Mouse (Mus musculus) liver, embryonic 12.5 days (tissue): ENCODE data around the gene Rnf145. TPM values are rescaled to one million over a fixed set of nuclear protein-coding genes. Genes with fewer than 3 reads are reported as not detected.

Source experiments
- ATAC-seq: fragments of 200-750 bp; cut with Nextera tagmentation; 2 replicates; pipeline ENCODE4 v1.8.0; 2017; ENCODE audit warnings: moderate number of reproducible peaks, mild to moderate bottlenecking, moderate library complexity
- H3K27ac ChIP-seq: fragments of 300-500 bp; sonication (generic); 2 replicates; pipeline ENCODE4 v1.5.1; 2016; ENCODE audit warnings: mild to moderate bottlenecking
- H3K27me3 ChIP-seq: fragments of 300-500 bp; sonication (generic); replicated peaks from 2 replicates; pipeline ENCODE4 v1.6.1; 2016; ENCODE audit warnings: mild to moderate bottlenecking, moderate library complexity
- H3K36me3 ChIP-seq: fragments of 300-500 bp; sonication (generic); 2 replicates; pipeline ENCODE4 v1.6.1; 2016; ENCODE audit warnings: mild to moderate bottlenecking, moderate library complexity
- H3K4me1 ChIP-seq: fragments of 300-500 bp; sonication (generic); 2 replicates; pipeline ENCODE4 v1.6.1; 2016
- H3K4me2 ChIP-seq: fragments of 300-500 bp; sonication (generic); 2 replicates; pipeline ENCODE4 v1.6.1; 2016; ENCODE audit warnings: mild to moderate bottlenecking, moderate library complexity
- H3K4me3 ChIP-seq: fragments of 300-500 bp; sonication (generic); 2 replicates; pipeline ENCODE4 v1.5.1; 2016; ENCODE audit warnings: mild to moderate bottlenecking, moderate library complexity
- H3K9ac ChIP-seq: fragments of 300-500 bp; sonication (generic); 2 replicates; pipeline ENCODE4 v1.6.1; 2016; ENCODE audit warnings: mild to moderate bottlenecking, moderate library complexity
- H3K9me3 ChIP-seq: fragments of 300-500 bp; sonication (generic); replicated peaks from 2 replicates; pipeline ENCODE4 v1.6.1; 2016; ENCODE audit warnings: mild to moderate bottlenecking, moderate library complexity
- WGBS: fragments of 180-500 bp; shearing (Covaris S2); methylation state at CpG from one replicate; pipeline ENCODE4 v1.1.7; 2016; ENCODE audit not compliant: insufficient replicate concordance; 5-methylcytosine and 5-hydroxymethylcytosine counted together
- polyA plus RNA-seq: library from polyadenylated mRNA; unstranded; fragments of >200 nt; fragmentation: Nextera tagmentation; extraction: Ambion mirVana; gene quantifications from 2 replicates; pipeline ENCODE4 v1.2.1, GENCODE M21; 2016

Gene Rnf145
- polyA plus RNA-seq, 1 experiment from 2014 or later, result 64.7 TPM

DNA sequence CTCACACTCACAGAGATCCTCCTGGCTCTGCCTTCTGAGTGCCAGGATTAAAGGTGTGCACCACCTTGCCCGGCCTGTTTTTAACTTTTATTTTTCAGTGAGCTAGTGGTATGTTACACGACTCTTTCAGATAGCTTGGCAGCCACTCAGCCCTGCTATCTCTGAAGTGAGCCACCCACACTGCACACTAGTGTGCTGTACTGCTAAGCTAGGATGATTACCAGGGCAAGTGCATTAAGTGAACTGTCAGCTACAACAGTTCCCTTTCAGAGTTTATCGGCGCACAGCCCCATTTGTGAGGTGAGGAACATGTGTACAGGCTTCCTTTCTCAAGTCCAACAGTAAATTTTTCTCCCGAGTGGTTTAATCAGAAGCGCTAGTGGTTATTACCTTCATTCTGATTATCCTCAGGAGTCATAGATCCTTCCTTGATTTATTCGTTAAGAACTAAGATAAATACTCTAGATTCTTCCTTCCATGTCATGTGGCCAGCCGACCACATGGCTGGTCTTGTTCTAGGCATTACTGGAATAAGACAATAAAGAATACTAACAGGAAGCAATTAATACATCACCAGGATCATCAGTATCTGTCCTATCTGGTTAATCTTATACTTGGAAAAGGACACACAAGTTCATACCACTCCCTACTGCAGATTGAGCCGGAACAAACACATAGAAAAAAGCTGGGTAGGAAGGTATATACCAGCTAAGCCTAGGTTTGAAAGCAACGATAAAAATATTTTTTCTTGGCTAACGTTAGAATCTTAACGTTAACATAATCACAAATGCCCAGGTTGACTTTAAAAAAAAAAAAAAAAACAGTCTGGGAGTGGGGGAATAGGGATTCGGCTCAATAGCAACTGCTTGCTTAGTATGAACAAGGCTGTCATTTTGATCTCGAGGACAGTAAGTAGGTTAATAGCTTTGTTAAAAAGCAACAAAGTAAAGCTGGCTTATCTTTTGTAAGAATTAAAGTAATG lies 6.4 kb upstream of the Rnf145 start:
- H3K27me3 ChIP-seq, result no peaks in the 10 kb centered on the region
- H3K27ac ChIP-seq, result peak overlapping the region; percentile 96
- H3K9me3 ChIP-seq, result no peaks in the 10 kb centered on the region
- 23% methylated on average over 14 of the region's 14 CpGs for WGBS
- H3K4me3 ChIP-seq, result peak overlapping the region; percentile 2; the same call in 1 of the 2 replicates
- H3K9ac ChIP-seq, result peak overlapping the region; percentile 64
- peak; percentile 82 for ATAC-seq
- H3K4me2 ChIP-seq, result peak overlapping the region; percentile 63
- H3K4me1 ChIP-seq, result peaks cover 94% of the 10 kb centered on the region
- no peaks in the 10 kb centered on the region for H3K36me3 ChIP-seq

DNA sequence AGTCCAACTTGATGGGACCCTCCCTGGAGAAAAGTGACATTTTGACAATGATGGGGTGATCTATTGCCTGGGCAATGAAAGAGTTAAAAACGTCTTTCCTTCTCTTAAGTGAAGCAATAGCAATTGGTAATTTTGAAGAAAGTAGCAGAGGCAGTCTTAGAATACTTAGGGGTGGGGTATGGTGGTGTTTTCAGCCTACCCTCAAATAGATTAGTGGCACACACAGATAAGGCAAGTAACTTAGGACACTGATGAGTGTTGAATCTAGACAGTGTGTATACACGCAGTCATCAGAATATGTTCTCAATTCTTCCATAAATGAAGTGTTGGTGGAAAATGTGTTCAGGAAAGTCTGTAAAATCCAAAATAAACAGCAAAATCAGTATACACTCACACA lies 5.7 kb upstream of the Rnf145 start:
- H3K9me3 ChIP-seq, result no peaks in the 10 kb centered on the region
- H3K4me1 ChIP-seq, result peaks cover 94% of the 10 kb centered on the region
- H3K36me3 ChIP-seq, result no peaks in the 10 kb centered on the region
- ATAC-seq, result peak; percentile 73
- H3K4me3 ChIP-seq, result no peak overlapping the region
- no peaks in the 10 kb centered on the region for H3K27me3 ChIP-seq
- H3K4me2 ChIP-seq, result peak overlapping the region; percentile 63
- H3K9ac ChIP-seq, result peak overlapping the region; percentile 64
- H3K27ac ChIP-seq, result peak overlapping the region; percentile 96
- WGBS, result 12% methylated on average over 2 of the region's 2 CpGs

GRCm38 (mm10) chr11:44514666-44515065 lies 4.1 kb upstream of the Rnf145 start:
- 56% methylated on average over 2 of the region's 2 CpGs for WGBS
- no peak overlapping the region; the same call in 1 of the 2 replicates for H3K9ac ChIP-seq

GRCm38 (mm10) chr11:44516362-44516761 lies 2.4 kb upstream of the Rnf145 start:
- 60% methylated on average over 1 of the region's 1 CpGs for WGBS
- H3K36me3 ChIP-seq, result no peaks in the 10 kb centered on the region
- peak overlapping the region; percentile 98 for H3K27ac ChIP-seq
- no peak overlapping the region for H3K9ac ChIP-seq
- H3K4me2 ChIP-seq, result no peak overlapping the region
- no peaks in the 10 kb centered on the region for H3K27me3 ChIP-seq
- peaks cover 72% of the 10 kb centered on the region for H3K4me1 ChIP-seq
- no peaks in the 10 kb centered on the region for H3K9me3 ChIP-seq
- no peak for ATAC-seq
- H3K4me3 ChIP-seq, result no peak overlapping the region

More at GRCm38 (mm10) chr11:44514666-44515065, 4.1 kb upstream of the Rnf145 start:
- Histone ChIP-seq H3K27me3 (no peaks in the 10 kb centered on the region), H3K27ac (peak overlapping the region; percentile 63), H3K4me2 (no peak overlapping the region), H3K9me3 (no peaks in the 10 kb centered on the region), H3K4me1 (peaks cover 85% of the 10 kb centered on the region), H3K4me3 (no peak overlapping the region), H3K36me3 (no peaks in the 10 kb centered on the region)
- ATAC-seq, result no peak

DNA sequence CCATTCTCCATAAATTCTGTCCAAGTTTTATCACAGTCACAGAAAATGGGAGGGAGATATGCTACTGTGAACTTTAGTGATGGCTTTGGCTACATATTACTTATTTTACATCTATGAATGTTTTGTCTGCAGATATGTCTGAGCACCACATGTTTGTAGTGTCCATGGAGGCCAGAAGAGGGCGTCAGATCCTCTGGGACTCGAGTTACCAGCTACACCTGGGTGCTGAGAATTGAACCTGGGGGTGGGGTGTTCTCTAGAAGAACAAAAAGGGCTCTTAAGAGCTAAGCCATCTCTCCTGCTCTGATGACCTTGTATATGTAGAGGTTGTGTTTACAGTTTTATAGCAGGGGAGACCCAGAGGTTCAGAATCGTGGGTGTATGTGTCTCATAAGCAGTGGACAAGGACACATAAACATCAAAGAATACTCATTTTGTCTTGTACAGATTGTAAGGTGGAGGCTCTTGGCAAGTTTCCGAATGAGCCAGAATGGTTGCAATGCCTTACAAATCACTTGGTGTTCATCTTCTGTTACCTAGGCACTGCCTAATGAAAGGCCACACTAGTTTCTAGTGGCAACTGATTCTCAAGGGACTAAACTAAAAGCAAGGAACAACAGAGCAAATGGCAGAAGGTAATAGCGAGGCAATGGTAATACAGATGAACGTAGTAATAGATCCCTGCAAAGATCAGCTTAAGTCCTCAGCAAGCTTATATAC lies 1.0 kb upstream of the Rnf145 start:
- H3K9ac ChIP-seq, result peak overlapping the region; percentile 98
- H3K4me1 ChIP-seq, result peaks cover 72% of the 10 kb centered on the region
- H3K4me2 ChIP-seq, result peak overlapping the region; percentile 93
- 55% methylated on average over 6 of the region's 6 CpGs for WGBS
- no peaks in the 10 kb centered on the region for H3K9me3 ChIP-seq
- no peak for ATAC-seq
- H3K27ac ChIP-seq, result peak overlapping the region; percentile 98
- H3K27me3 ChIP-seq, result no peaks in the 10 kb centered on the region
- peak overlapping the region; percentile 98 for H3K4me3 ChIP-seq
- H3K36me3 ChIP-seq, result peaks cover 6% of the 10 kb centered on the region

DNA sequence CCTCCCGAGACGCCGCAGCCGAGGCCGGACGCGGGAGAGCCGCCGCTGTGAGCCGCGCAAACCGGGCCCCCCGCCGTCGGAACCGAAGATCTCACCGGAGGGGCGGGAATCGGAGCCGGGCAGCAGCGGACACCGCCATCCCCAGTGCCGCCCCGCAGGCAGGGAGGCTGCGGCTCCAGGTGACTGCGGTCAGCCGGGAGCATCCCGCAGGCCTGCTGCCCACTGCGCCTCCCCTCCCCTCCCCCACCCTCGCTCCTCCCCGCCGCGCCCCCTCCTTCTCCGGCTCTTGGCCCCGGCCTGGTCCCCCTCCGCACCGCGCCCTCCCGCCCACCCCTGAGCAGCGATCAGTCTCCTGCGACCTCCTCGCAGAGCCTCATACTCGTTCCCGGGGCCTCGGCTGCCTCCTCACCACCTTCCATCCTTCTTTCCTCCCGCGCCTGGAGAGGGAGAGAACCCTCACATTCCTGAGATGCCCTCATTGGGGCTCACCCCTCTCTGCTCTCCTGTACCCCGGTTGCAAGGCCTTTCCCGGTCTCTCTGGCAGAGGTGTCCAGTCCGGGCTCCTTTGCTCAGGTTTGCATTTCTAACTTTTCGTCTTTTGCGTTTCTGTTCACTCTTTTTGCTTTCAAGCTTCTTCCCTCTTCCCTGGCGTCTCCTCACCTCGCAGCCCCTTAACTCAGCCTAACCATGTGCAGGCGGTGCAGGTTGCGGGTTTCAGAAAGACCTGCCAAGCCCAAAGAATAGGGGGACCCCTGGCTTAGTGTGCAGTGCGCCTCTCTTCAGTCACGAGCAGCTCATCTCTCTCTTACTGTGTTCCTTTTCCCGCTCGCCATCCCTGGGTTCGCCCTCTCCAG lies 559 bp downstream of the Rnf145 start:
- H3K27me3 ChIP-seq, result no peaks in the 10 kb centered on the region
- peak overlapping the region; percentile 98 for H3K4me3 ChIP-seq
- ATAC-seq, result peak; percentile 53
- H3K36me3 ChIP-seq, result peaks cover 20% of the 10 kb centered on the region
- peaks cover 71% of the 10 kb centered on the region for H3K4me1 ChIP-seq
- H3K9ac ChIP-seq, result peak overlapping the region; percentile 98
- WGBS, result under 1% methylated on average over 55 of the region's 61 CpGs
- peak overlapping the region; percentile 98 for H3K27ac ChIP-seq
- no peaks in the 10 kb centered on the region for H3K9me3 ChIP-seq
- H3K4me2 ChIP-seq, result peak overlapping the region; percentile 93

DNA sequence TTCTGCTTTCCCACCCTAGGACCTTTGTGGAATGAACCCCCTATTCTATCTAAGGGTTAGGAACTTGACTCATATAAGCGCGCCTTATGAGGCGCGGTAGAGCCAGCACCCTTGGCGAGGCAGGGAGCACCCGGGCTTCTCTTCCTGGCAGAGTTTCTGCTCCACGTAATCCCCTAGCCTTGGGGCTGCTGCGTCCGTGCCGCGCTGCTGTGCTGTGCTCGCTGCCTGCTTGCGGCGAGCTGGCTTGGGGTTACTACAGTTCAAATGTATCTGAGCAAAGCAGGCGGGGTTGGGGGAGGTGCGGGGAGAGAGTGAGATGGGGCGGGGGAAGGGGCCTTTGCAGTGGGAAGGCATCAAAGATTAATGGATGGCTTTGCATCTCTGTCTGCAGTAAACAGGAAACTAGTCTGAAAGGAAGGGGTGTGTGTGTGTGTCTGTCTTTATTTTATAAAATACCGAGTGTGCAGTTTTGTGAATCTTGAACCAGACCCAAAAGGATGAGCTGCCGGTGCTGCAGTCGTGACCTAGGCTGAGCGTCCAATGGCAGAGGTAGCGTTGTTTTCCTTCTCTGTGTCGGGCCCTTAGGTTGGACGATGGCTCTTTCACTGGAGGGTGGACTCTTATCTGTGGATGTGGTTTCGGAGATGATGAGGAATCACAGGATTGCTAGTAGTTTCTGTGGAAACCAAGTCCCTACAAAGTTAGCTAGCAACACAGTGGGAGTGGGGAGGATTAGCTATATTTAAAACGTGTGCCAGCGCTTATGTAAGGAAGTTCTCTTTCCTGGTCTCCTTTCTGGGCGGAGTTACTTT lies 1.4 kb downstream of the Rnf145 start:
- peak; percentile 85 for ATAC-seq
- no peaks in the 10 kb centered on the region for H3K9me3 ChIP-seq
- peak overlapping the region; percentile 98 for H3K27ac ChIP-seq
- no peaks in the 10 kb centered on the region for H3K27me3 ChIP-seq
- H3K4me2 ChIP-seq, result peak overlapping the region; percentile 93
- WGBS, result under 1% methylated on average over 28 of the region's 28 CpGs
- peaks cover 29% of the 10 kb centered on the region for H3K36me3 ChIP-seq
- peak overlapping the region; percentile 98 for H3K4me3 ChIP-seq
- peaks cover 69% of the 10 kb centered on the region for H3K4me1 ChIP-seq
- H3K9ac ChIP-seq, result peak overlapping the region; percentile 98

DNA sequence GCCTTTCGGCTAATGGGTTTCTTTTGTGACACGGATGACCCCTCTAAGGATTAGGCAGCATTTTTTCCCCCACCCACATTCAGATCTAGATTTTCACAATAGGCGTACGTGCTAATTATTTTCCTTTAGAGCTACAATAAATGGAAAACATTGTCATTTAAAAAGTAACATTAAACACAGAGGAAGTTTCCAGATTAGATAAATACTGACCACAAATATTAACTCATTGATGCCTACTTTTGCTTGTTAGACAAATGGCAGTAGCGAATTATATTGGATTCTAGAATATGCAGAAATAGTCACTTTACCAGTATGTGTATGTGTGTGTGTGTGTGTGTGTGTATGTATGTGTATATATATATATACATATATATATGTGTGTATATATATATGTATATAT lies 3.8 kb downstream of the Rnf145 start:
- peak overlapping the region; percentile 98 for H3K27ac ChIP-seq
- WGBS, result 79% methylated on average over 5 of the region's 5 CpGs

DNA sequence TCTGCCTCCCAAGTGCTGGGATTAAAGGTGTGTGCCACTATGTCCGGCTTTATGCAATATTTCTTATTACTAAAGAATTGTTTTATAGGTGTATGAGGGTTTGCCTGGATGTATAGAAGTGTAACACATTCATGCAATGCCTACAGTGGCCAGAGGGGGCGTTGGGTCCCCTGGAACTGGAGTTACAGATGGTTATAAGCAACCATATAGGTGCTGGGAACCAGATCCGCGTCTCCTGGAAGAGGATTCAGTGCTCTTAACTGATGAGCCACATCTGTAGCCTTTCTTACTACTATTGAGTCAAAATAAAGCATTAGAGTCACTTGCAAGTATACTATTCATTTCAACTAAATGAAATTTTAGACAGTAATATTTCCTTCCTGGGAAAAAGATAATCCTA lies 7.0 kb downstream of the Rnf145 start:
- no peak overlapping the region for H3K27ac ChIP-seq
- 79% methylated on average over 4 of the region's 4 CpGs for WGBS
- H3K4me2 ChIP-seq, result no peak overlapping the region
- no peak for ATAC-seq
- H3K27me3 ChIP-seq, result no peaks in the 10 kb centered on the region
- peaks cover 84% of the 10 kb centered on the region for H3K36me3 ChIP-seq
- peaks cover 88% of the 10 kb centered on the region for H3K4me1 ChIP-seq
- no peaks in the 10 kb centered on the region for H3K9me3 ChIP-seq
- no peak overlapping the region for H3K4me3 ChIP-seq
- no peak overlapping the region for H3K9ac ChIP-seq

More for the DNA sequence above, 3.8 kb downstream of the Rnf145 start:
- peaks cover 66% of the 10 kb centered on the region for H3K4me1 ChIP-seq
- no peak for ATAC-seq
- peak overlapping the region; percentile 98 for H3K4me3 ChIP-seq
- no peaks in the 10 kb centered on the region for H3K27me3 ChIP-seq
- H3K9ac ChIP-seq, result peak overlapping the region; percentile 98
- H3K4me2 ChIP-seq, result peak overlapping the region; percentile 93
- H3K36me3 ChIP-seq, result peaks cover 53% of the 10 kb centered on the region
- no peaks in the 10 kb centered on the region for H3K9me3 ChIP-seq

DNA sequence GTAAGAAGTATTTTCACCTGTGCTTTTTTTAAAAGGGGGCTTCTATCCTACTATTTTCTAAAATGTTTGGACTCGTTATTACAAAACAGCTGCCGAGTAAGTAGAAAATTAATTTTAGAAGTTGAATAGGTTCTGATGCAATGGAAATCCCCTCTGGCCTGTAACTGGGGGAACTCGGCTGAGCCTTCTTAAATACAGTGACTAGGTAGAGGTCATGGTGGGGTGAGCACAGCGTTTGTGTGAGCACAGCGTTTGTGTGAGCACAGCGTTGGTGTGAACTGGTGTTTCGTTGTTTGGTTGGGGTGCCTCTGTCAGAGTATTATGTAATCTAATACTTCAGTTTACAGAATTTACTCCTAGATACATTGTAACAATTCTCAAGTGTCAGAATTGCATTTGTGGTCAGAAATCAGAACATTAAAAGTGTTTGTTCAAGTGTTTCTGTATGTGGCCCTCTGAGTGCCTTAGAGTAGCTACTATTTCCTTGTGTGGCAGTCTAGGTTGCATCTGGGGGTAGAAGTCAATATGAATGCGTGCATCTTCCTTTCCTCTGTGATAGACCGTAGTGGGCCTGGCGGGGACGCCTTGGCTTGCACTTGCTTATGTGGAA lies 8.0 kb downstream of the Rnf145 start:
- H3K9me3 ChIP-seq, result no peaks in the 10 kb centered on the region
- peaks cover 89% of the 10 kb centered on the region for H3K4me1 ChIP-seq
- no peak overlapping the region for H3K4me3 ChIP-seq
- ATAC-seq, result no peak
- H3K27ac ChIP-seq, result peak overlapping the region; percentile 96
- H3K36me3 ChIP-seq, result peaks cover 93% of the 10 kb centered on the region
- WGBS, result 91% methylated on average over 11 of the region's 11 CpGs
- H3K9ac ChIP-seq, result no peak overlapping the region; the same call in 1 of the 2 replicates
- H3K4me2 ChIP-seq, result peak overlapping the region; percentile 74
- H3K27me3 ChIP-seq, result no peaks in the 10 kb centered on the region
